Mouse (Mus musculus): ENCODE results near the gene Map3k6. TPM values are rescaled to one million over a fixed set of nuclear protein-coding genes. Genes with fewer than 3 reads are reported as not detected.

Map3k6 gene
- polyA plus RNA-seq, 2 experiments: 1.5 to 2.4 TPM

DNA sequence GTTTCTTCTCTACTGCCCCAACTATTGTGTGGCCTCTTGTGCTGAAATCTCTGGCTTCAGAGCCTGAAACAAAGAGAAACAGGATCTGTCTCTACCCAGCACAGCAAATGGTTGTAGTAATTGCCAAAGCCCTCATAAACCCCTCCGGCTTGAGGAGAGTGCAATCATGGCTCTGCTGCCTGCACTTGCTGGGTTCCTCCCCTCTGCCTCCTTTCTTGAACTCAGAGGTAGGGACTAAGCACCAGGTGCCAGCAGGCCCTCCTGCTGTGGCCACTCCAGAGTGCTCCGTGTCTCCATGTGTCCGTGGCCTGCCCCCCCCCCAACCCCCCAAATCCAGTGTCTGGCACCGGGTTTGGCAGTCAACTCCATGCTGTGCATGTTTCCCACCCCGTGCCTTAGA lies 43.3 kb upstream of the Map3k6 start:
- no peak for DNase-seq (ENCODE audit: low read depth in 3 of 3, low spot score in 3 of 3)
- no peak overlapping the region for H3K4me2 ChIP-seq (ENCODE audit: low read depth)
- no peak for ATAC-seq (ENCODE audit: insufficient read depth)
- H3K27ac ChIP-seq: no peak overlapping the region
- H3K9me3 ChIP-seq (ENCODE audit: control insufficient read depth, low read length): no peaks in the 10 kb centered on the region
- WGBS (ENCODE audit: insufficient replicate concordance): 74% methylated on average over 5 of the region's 5 CpGs
- H3K36me3 ChIP-seq (replicated peaks; ENCODE audit: control insufficient read depth, insufficient read depth, low read depth): peaks cover 16% of the 10 kb centered on the region
- TF ChIP-seq CTCF (IDR thresholded peaks at IDR 0.05; ENCODE audit: low read depth) (no peak), EP300 (IDR thresholded peaks at IDR 0.05; ENCODE audit: low read depth) (no peak)
- H3K9ac ChIP-seq (replicated peaks): no peak overlapping the region
- no peak overlapping the region for H3K4me3 ChIP-seq (ENCODE audit: insufficient read depth in 1 of 2, low read depth in 2 of 2, low read length in 2 of 2)
- H3K4me1 ChIP-seq (replicated peaks; ENCODE audit: control insufficient read depth in 2 of 2, insufficient read depth in 2 of 2, low read length in 1 of 2): no peaks in the 10 kb centered on the region
- H3K27me3 ChIP-seq (ENCODE audit: control insufficient read depth, insufficient read depth, low read length): no peaks in the 10 kb centered on the region

DNA sequence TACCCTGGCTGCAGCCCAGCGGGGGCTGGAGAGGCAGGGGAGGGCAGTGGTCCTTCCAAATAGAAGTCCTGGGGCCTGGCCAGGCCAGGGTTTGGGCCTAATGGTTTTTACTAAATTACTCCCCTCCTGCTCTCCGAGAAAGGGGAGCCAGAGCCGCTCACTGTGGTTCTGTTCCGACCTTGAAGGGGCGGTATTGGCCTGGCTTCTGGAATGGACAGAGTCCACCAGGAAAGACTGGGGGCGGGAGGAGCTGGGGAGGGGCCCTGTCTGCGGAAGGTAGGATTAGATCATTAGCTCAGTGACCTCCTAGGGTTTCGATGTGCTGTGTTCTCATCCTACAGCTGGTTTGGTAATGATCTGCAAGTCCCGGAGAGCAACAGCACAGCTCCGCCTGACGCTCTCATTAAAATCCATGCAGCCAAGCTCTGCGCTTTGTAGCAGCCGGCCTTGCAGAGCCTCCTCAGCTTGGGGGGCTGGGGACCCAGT lies 42.8 kb upstream of the Map3k6 start:
- no peak for ATAC-seq (ENCODE audit: insufficient read depth)

DNA sequence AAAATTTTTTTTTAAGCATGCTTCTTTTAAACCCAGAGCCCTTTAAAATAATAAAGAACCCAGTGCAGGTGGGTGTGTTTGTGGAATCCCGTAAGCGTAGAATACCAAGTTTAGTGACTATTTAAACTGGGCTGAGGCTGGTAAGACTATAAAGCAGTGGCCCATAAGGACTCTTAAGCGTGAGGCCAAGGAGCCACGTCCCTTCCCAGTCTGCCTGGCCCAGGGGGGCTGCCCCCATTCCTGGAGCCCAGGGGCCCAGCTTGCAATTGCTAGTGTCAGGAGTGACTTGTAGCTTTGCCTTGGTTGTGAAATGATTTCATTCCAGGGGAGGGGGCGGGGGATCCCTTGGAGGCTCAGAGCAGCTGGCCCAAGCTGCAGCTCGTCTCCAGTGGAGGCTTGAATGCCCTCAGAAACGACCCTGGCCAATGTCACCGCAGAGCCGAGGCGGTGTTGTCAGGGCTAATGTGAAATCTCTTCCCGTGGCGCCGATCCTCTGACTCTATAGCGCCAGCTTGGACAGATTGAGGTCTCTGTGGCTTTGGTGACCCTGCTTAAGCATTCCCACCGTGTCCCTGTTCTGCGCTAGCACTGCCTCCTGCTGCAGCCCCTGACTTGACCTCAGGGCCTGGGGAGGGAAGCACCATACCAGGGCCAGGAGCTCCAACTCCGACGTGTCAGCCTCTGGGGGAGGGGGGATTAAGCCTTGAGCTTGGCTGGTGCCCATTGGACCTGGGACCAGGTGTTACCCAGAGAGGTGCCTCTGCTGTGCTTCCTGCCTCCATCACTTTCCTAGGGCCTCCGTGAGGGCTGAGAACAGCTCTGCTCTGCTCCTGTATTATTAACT lies 42.1 kb upstream of the Map3k6 start:
- no peak overlapping the region for H3K27ac ChIP-seq
- no peak for TF ChIP-seq EP300 (IDR thresholded peaks at IDR 0.05; ENCODE audit: low read depth)
- no peak for TF ChIP-seq CTCF (IDR thresholded peaks at IDR 0.05; ENCODE audit: low read depth)
- DNase-seq (ENCODE audit: low read depth in 3 of 3, low spot score in 3 of 3) (no peak), ATAC-seq (ENCODE audit: insufficient read depth) (no peak)
- no peaks in the 10 kb centered on the region for H3K27me3 ChIP-seq (ENCODE audit: control insufficient read depth, insufficient read depth, low read length)
- no peak overlapping the region for H3K4me2 ChIP-seq (ENCODE audit: low read depth)
- H3K9me3 ChIP-seq (ENCODE audit: control insufficient read depth, low read length): no peaks in the 10 kb centered on the region
- WGBS (ENCODE audit: insufficient replicate concordance): 64% methylated on average over 19 of the region's 19 CpGs
- no peak overlapping the region for H3K9ac ChIP-seq (replicated peaks)
- H3K36me3 ChIP-seq (replicated peaks; ENCODE audit: control insufficient read depth, insufficient read depth, low read depth): peaks cover 14% of the 10 kb centered on the region
- H3K4me3 ChIP-seq (ENCODE audit: insufficient read depth in 1 of 2, low read depth in 2 of 2, low read length in 2 of 2): no peak overlapping the region
- H3K4me1 ChIP-seq (replicated peaks; ENCODE audit: control insufficient read depth in 2 of 2, insufficient read depth in 2 of 2, low read length in 1 of 2): no peaks in the 10 kb centered on the region

More for the DNA sequence above, 42.8 kb upstream of the Map3k6 start:
- H3K9ac ChIP-seq (replicated peaks): no peak overlapping the region
- H3K36me3 ChIP-seq (replicated peaks; ENCODE audit: control insufficient read depth, insufficient read depth, low read depth): peaks cover 16% of the 10 kb centered on the region
- no peaks in the 10 kb centered on the region for H3K4me1 ChIP-seq (replicated peaks; ENCODE audit: control insufficient read depth in 2 of 2, insufficient read depth in 2 of 2, low read length in 1 of 2)
- DNase-seq (ENCODE audit: low read depth in 3 of 3, low spot score in 3 of 3): no peak
- no peaks in the 10 kb centered on the region for H3K9me3 ChIP-seq (ENCODE audit: control insufficient read depth, low read length)
- no peak for TF ChIP-seq CTCF (IDR thresholded peaks at IDR 0.05; ENCODE audit: low read depth)
- TF ChIP-seq EP300 (IDR thresholded peaks at IDR 0.05; ENCODE audit: low read depth): no peak
- H3K27ac ChIP-seq: no peak overlapping the region
- no peak overlapping the region for H3K4me2 ChIP-seq (ENCODE audit: low read depth)
- 74% methylated on average over 13 of the region's 13 CpGs for WGBS (ENCODE audit: insufficient replicate concordance)
- H3K27me3 ChIP-seq (ENCODE audit: control insufficient read depth, insufficient read depth, low read length): no peaks in the 10 kb centered on the region
- no peak overlapping the region for H3K4me3 ChIP-seq (ENCODE audit: insufficient read depth in 1 of 2, low read depth in 2 of 2, low read length in 2 of 2)

DNA sequence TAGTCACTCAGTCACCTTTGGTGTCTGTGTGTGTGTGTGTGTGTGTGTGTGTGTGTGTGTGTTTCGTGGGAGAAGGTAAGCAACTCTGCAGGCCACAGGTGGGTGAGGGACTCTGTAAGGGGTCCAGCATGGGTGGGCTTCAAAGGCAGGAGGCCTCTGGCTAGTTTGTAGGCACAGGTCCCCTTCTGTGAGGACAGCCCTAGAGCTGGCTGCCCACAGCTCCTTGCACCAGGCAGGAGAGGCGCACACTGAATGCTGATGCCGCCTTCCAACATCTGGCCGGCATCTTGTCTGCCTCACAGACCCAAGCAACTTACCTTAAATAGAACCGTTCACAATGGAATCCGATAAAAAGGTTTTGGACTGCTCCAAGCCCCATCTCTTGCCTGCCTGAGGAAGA lies 40.9 kb upstream of the Map3k6 start:
- no peak for TF ChIP-seq EP300 (IDR thresholded peaks at IDR 0.05; ENCODE audit: low read depth)
- TF ChIP-seq CTCF (IDR thresholded peaks at IDR 0.05; ENCODE audit: low read depth): no peak
- Histone ChIP-seq H3K27me3 (ENCODE audit: control insufficient read depth, insufficient read depth, low read length) (no peaks in the 10 kb centered on the region), H3K27ac (no peak overlapping the region), H3K4me1 (replicated peaks; ENCODE audit: control insufficient read depth in 2 of 2, insufficient read depth in 2 of 2, low read length in 1 of 2) (no peaks in the 10 kb centered on the region), H3K9me3 (ENCODE audit: control insufficient read depth, low read length) (no peaks in the 10 kb centered on the region), H3K9ac (replicated peaks) (no peak overlapping the region), H3K4me2 (ENCODE audit: low read depth) (no peak overlapping the region), H3K4me3 (ENCODE audit: insufficient read depth in 1 of 2, low read depth in 2 of 2, low read length in 2 of 2) (no peak overlapping the region), H3K36me3 (replicated peaks; ENCODE audit: control insufficient read depth, insufficient read depth, low read depth) (peaks cover 10% of the 10 kb centered on the region)
- 74% methylated on average over 6 of the region's 6 CpGs for WGBS (ENCODE audit: insufficient replicate concordance)
- no peak for ATAC-seq (ENCODE audit: insufficient read depth)
- no peak for DNase-seq (ENCODE audit: low read depth in 3 of 3, low spot score in 3 of 3)

DNA sequence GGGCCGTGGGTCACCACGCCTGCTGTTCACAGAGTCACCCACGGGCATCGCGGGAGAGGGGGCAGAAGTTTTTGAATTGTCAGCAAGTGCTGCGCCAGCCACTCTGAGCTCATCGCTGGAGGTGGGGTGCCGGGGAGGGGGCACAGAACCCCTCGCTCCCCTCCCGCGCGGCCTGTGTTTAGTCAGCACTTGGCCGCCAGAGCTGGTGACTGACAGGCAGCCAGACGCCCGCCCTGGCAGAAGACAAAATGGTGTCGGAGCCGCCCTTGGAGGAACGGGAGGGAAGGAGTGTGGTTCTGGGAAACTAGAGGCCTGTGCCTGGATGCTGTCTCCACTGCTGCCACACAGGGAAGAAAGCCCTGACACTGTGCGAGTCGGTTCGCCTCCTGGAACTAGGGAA lies 40.3 kb upstream of the Map3k6 start:
- no peaks in the 10 kb centered on the region for H3K27me3 ChIP-seq (ENCODE audit: control insufficient read depth, insufficient read depth, low read length)
- no peak overlapping the region for H3K9ac ChIP-seq (replicated peaks)
- H3K4me1 ChIP-seq (replicated peaks; ENCODE audit: control insufficient read depth in 2 of 2, insufficient read depth in 2 of 2, low read length in 1 of 2): no peaks in the 10 kb centered on the region
- WGBS (ENCODE audit: insufficient replicate concordance): 70% methylated on average over 21 of the region's 21 CpGs
- TF ChIP-seq CTCF (IDR thresholded peaks at IDR 0.05; ENCODE audit: low read depth) (no peak), EP300 (IDR thresholded peaks at IDR 0.05; ENCODE audit: low read depth) (no peak)
- ATAC-seq (ENCODE audit: insufficient read depth) (no peak), DNase-seq (ENCODE audit: low read depth in 3 of 3, low spot score in 3 of 3) (no peak)
- no peak overlapping the region for H3K27ac ChIP-seq
- H3K36me3 ChIP-seq (replicated peaks; ENCODE audit: control insufficient read depth, insufficient read depth, low read depth): peaks cover 8% of the 10 kb centered on the region; the same call in 1 of the 2 replicates
- no peaks in the 10 kb centered on the region for H3K9me3 ChIP-seq (ENCODE audit: control insufficient read depth, low read length)
- H3K4me2 ChIP-seq (ENCODE audit: low read depth): no peak overlapping the region
- no peak overlapping the region for H3K4me3 ChIP-seq (ENCODE audit: insufficient read depth in 1 of 2, low read depth in 2 of 2, low read length in 2 of 2)
